Mouse (Mus musculus): ENCODE results near the gene Serpina3j.
"Not testable (repeated sequence)": the region's sequence is repeated elsewhere in the genome, so short reads cannot be mapped to it uniquely, and the experiment has no call there.

Serpina3j gene

DNA sequence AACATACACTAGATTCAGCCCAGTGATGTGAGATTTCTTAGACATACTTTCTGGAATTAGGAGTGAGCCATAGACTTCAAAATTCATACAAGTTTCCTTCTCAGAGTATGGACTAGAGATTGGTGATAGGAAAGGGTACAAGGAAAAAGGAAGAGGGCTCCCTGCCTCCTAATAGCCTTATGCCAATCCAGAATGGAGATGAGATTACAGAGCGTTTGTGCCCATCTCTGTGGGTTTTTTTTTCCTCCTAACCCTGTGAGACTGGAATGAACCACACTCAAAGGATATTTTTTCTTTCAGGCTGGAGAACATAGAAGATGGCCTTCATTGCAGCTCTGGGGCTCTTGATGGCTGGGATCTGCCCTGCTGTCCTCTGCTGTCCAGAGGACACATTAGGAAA, at the start of gene Serpina3j:
TSS of gene Serpina3j (plus strand) at position 301 of the 400 bp plus-strand sequence.
- no peak for DNase-seq

- no peak for DNase-seq
Observed at GRCm38 (mm10) chr12:104266374-104266773, 48.0 kb upstream of the Serpina3j start.

DNA sequence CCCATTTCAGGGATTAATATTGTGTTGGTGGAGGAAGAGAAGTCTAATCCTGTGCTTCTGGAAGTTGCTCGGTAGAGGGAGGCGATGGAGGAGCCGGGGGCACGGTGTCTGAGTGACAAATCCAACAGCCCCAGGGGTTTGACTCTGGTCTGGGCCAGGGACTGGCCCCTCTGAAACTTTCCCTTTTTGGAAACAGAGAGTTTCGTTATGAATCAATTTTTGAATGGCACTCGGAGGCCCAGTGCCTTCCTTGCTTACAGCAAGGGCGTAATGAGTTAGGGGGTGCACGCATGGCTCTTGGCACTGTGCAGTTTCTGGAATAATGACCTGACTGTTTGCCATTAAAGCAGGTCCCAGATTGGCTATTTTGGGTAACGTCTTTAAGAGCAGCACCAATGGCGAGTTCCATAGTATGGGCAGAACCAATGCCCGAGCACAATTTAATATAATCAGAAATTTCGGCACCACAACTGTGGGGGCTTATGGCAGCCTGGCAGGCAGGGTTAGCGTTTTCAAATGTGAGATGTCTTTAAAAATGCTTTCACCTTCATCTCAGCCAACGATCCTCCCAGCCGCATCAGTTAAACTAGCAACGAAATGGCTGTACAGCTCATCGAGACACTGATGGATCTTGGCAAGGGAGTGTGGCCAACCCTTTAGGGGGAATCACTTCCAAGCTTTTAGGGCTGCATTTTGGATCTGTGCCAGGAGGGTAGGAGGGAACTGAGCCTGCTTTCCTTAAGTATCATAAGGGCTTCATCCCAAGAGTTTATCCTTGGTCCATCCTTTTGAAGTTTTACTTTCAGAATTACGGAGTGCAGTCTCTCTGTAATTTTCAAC, 35.9 kb upstream of the Serpina3j start:
- no peak for DNase-seq

- no peak for DNase-seq
Observed at GRCm38 (mm10) chr12:104279056-104279435, 35.3 kb upstream of the Serpina3j start.

GRCm38 (mm10) chr12:104283380-104283779, 31.0 kb upstream of the Serpina3j start:
- DNase-seq: no peak

DNA sequence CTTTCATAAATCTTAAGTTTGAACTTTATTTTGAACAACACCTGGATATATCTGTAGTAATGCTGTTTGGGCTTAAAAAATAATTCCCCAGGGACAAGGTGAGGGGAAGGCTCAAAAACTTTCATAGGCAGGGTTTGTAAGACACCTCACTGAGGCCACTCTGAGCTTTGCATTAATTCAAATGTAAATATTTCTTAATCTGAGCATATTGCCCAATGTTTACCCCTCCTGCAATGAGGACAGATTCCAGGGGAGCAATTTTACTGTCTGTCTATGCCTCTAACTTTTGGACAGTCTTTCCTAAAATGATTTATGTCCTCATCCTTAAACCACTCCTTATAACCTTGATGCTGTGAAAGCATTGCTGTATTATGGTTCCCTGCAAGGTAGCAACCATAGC, 26.0 kb upstream of the Serpina3j start:
- no peak for DNase-seq

- DNase-seq: no peak
Observed at GRCm38 (mm10) chr12:104289872-104290271, 24.5 kb upstream of the Serpina3j start.

DNA sequence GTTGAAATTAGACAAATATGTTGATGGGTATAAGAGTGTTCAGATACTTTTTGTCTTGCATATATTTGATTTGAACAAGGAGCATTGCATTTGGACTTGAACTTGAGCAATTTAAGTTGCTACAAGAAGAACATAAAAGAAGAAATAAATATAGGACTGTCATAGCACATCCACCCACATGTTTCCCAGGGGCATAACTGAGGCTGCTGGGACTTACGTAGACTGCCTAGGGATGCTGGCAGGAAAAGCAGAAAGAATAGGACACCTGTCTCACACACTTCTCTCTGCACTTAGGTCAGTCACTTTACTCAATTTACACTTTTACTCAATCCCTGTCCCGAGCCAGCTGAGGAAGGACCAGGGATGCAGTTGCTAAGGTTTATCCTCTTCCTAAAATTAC, 20.4 kb upstream of the Serpina3j start:
- no peak for DNase-seq

GRCm38 (mm10) chr12:104298049-104298448, 16.3 kb upstream of the Serpina3j start:
- no peak for DNase-seq

DNA sequence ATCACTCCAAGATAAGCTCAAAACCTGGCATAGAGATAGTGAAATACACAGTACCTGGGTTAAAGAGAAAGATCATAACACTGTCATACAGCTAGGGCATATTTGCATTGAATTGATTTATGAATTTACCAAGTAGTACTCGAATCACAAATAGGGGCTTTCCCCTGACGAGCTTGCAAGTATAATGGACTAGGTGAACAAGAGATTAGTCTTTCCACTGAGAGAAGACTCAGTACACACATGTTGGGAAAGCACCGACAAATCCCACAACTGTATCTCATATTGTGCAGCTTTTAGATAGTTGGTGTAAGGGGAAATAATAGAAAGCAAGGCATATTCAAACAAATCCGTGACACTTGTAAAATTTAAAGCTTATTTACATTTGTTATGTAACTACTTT, 8.4 kb upstream of the Serpina3j start:
- no peak for DNase-seq

DNA sequence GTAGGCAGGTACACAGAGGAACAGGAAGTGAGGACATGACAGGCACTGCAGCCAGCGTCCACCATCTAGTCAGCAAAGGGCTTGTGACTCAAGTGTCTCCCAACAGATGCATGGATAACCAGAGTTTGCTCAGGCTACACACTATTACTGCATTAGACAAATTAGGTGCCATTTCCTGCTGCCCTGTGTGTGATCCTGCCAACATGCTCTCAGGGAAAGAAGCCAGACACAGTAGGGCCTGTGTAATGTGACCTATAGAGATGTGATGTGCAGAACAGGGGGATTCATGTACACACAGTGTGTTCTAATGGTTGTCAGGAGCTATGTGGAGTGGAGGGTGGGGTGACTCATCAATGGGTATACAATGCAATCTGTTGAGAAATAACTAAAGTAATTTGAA, 8.1 kb downstream of the Serpina3j start:
- DNase-seq: no peak

DNA sequence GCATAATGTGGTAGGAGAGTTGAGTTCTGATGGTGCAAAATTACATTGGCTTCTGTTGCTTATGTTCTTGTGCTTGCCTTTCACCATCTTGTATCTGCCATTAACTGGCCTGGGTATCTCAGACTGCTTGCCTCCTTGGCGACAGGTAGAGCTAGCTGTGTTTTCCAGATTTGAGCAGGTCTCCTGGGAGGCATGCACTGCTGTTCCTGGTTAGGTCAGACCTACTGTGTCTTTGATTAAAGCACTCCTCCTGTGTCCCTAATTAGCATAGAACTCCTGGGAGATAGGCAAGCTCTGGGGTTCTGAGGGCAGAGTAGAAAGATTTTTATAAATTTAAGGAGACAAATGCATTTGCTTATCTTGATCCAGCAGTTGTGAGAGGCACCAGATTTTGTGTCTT, 17.3 kb downstream of the Serpina3j start:
- DNase-seq: no peak

DNA sequence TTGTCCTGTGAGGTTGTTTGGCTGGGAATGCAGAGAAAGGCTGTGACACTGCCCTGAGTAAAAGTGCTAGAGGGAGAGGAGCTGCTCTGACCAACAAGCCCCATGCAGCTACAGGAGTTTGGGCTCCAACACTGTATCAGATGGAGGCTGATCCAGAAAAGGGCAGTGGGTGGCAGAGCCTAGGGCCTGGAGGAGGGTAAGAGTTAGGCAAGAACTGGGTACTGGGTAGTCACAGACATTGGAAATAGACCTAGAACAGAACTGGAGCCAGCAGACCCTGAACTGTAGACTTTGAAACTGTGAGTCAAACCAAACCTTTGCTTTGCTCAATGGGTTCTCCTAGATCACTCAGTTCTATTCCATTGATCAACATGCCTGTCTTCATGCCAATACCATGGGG, 22.5 kb downstream of the Serpina3j start:
- DNase-seq: not testable (repeated sequence)

- not testable (repeated sequence) for DNase-seq
Observed at GRCm38 (mm10) chr12:104338226-104338625, 23.9 kb downstream of the Serpina3j start, which contains the start of the genes Serpina3k and Serpina3m. Serpina3k (plus strand) TSS chr12:104338486. Serpina3m (plus strand) TSS chr12:104338486.

DNA sequence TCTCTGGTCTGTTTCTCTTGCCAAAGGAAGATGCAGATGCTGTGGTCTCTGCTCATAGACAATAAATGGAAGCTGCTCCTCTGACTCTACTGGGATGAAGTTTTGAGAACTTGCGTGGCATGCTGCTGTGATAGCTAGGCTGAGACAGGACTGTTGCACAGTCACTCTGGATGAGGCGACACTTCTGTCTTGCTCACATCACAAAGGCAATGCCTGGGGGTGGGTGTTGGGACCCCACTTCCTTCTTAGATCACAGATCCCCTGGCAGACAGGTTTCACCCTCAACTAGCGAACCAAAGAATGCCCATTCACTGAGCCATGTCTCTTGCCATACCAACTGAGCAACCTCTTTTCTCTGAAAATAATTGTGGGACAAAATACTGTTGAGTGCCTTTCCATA, 24.4 kb downstream of the Serpina3j start:
- no peak for DNase-seq

DNA sequence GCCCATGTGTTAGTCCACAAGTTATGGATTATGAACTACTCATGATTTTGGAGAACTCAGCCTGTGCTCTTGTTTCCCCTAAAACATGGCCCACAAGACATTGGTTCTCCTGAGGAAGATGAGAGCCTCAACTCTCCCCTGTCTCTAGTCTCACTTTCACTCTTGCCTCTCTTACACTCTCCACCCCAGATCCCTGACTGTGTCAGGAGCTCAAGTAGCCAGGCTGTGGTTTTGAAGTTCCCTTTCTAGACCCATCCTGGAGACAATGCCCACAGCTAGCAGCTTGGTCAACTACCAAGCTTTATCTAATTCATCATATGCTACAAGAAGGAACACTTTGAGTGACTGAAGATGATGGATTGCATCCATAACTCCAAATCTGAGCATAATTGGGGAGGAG, 28.1 kb downstream of the Serpina3j start:
- DNase-seq: not testable (repeated sequence)

- no peak for DNase-seq
Observed at GRCm38 (mm10) chr12:104345181-104345580, 30.8 kb downstream of the Serpina3j start.

GRCm38 (mm10) chr12:104345707-104346106, 31.4 kb downstream of the Serpina3j start:
- no peak for DNase-seq

- no peak for DNase-seq
Observed at GRCm38 (mm10) chr12:104347091-104347490, 32.7 kb downstream of the Serpina3j start.

DNA sequence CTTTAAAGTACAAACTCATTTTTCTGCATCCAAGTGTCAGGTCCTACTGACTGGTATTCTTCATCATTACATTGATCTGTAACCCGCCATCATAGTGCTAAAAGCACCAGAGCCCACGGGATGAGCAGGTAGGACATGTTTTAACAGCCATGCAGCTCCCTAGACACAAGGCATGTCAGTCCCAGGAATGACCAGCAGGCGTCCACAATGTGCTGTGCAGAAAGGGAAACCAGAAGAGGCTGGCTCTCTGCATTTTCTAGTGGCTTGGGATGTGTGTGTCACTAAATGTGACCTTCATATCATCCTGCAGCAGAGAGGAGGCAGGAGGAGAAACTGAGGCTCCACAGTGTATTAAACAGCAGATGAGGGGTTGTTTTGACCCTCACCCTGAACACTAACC, 37.5 kb downstream of the Serpina3j start:
- DNase-seq: peak; percentile 2

DNA sequence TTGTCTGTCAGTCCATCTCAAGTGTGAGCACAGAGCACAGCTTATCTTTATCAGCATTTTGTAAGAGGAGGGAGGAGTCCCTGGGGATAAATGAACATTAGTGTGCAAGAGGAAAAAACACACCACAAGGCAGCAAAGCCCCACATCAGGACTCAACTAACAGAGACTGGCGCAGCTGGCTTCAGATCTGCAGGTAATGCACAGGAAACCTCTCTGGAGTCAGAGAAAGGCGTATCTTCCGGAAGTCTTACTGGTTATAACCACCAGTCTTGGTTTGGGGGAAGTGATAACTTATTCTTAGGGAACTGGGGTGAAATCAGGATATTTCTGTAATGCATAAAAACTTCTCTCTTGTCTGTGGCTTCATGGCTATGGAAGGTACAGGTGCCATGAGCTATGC, 41.7 kb downstream of the Serpina3j start:
- DNase-seq: no peak

DNA sequence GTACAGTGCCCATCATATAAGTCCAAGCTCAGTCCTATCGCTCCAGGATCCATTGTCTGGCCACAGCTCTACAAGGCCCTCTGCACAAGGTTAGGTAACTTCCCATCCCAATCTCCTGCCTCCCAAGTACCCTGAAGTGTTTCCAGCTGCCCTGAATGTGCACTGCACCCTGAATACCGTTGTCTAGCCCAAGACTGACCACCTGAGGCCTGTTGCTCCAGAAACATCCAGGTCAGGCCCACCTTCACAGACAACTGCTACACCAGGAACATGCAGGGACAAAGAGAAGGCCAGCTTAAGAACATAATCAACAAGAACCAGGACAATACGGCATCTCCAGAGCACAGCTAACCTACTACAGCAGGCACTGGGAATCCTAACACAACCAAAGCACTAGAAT, 55.6 kb downstream of the Serpina3j start:
- no peak for DNase-seq

Measured in cerebellum, adult 11-12 months (tissue).